Mouse (Mus musculus) ES-E14 (cell line): ENCODE measurements around the gene Endov. TPM values are rescaled to one million over a fixed set of nuclear protein-coding genes. Genes with fewer than 3 reads are reported as not detected.

Experiments
- DNase-seq: peaks from one replicate; pipeline ENCODE4 v3.0.0-alpha.2; 2013; ENCODE audit warnings: low read depth, low spot score
- H3K27ac ChIP-seq: 2 replicates; pipeline ENCODE4 v1.5.1; 2012; ENCODE audit warnings: low read depth, mild to moderate bottlenecking, low read length, moderate library complexity, mixed read lengths; ENCODE audit not compliant: poor library complexity, insufficient read depth, severe bottlenecking
- H3K36me3 ChIP-seq: 2 replicates; pipeline ENCODE4 v1.6.1; 2012; ENCODE audit warnings: mild to moderate bottlenecking, low read length, moderate library complexity, mixed read lengths; ENCODE audit not compliant: control insufficient read depth, poor library complexity, insufficient read depth, severe bottlenecking
- H3K4me1 ChIP-seq, 2 experiments: fragments of 150-350 bp in 1 of 2; sonication (generic) in 1 of 2; 2 replicates each; pipeline ENCODE4 v1.6.1; 2012; ENCODE audit warnings: low read length in 2 of 2, mild to moderate bottlenecking in 1 of 2, mixed read lengths in 1 of 2; ENCODE audit not compliant: control insufficient read depth in 2 of 2, insufficient read depth in 2 of 2, poor library complexity in 1 of 2
- H3K4me3 ChIP-seq, 2 experiments: fragments of 150-350 bp in 1 of 2; sonication (generic) in 1 of 2; 2 replicates each; pipeline ENCODE4 v1.5.1; 2012; ENCODE audit warnings: low read length in 2 of 2, low read depth in 1 of 2, mild to moderate bottlenecking in 1 of 2, mixed read lengths in 1 of 2; ENCODE audit not compliant: insufficient read depth in 1 of 2, poor library complexity in 1 of 2, severe bottlenecking in 1 of 2
- H3K9ac ChIP-seq: 2 replicates; pipeline ENCODE4 v1.6.1; 2012; ENCODE audit warnings: low read depth, mild to moderate bottlenecking, low read length, mixed read lengths; ENCODE audit not compliant: poor library complexity, insufficient read depth, severe bottlenecking
- H3K9me3 ChIP-seq: fragments of 150-350 bp; sonication (generic); 2 replicates; pipeline ENCODE4 v1.6.1; 2012; ENCODE audit warnings: low read depth, mild to moderate bottlenecking, low read length; ENCODE audit not compliant: control insufficient read depth, insufficient read depth
- CHD2 ChIP-seq: IDR thresholded peaks from 2 replicates; pipeline ENCODE4 v1.6.1; 2014; ENCODE audit warnings: mild to moderate bottlenecking, low read depth, low read length, inconsistent platforms
- HCFC1 ChIP-seq: IDR thresholded peaks from 2 replicates; pipeline ENCODE4 v1.6.1; 2012; ENCODE audit warnings: low read length, inconsistent platforms, borderline replicate concordance; ENCODE audit not compliant: insufficient read depth
- MAFK ChIP-seq: IDR thresholded peaks from 2 replicates; pipeline ENCODE4 v1.6.1; 2014; ENCODE audit warnings: mild to moderate bottlenecking, low read depth, low read length, inconsistent platforms; ENCODE audit not compliant: insufficient read depth
- ZC3H11A ChIP-seq: IDR thresholded peaks from 2 replicates; pipeline ENCODE4 v1.6.1; 2012; ENCODE audit warnings: low read depth, mild to moderate bottlenecking, inconsistent platforms, low read length, borderline replicate concordance
- ZNF384 ChIP-seq: IDR thresholded peaks from 2 replicates; pipeline ENCODE4 v1.6.1; 2012; ENCODE audit warnings: low read depth, low read length, inconsistent platforms
- in situ Hi-C, 2 experiments: fragments of 600-800 bp; cut with MboI; formaldehyde crosslinking; loops; one replicate each; pipeline ENCODE4 v1.15.1; 2025; ENCODE audit warnings: low sequenced_read_pairs in 2 of 2, inconsistent platforms in 1 of 2; ENCODE audit not compliant: unreplicated experiment in 2 of 2
- total RNA-seq: library from RNA; depleted of rRNA; stranded (reverse); fragments of 300-350 nt; gene quantifications from 2 replicates; pipeline ENCODE4 v1.2.3, GENCODE M21; 2012

Gene Endov
- total RNA-seq, 1 experiment, result 10.0 TPM

- H3K9me3 ChIP-seq, result no peaks in the 10 kb centered on the region
- no peak for DNase-seq
- no peak overlapping the region for H3K9ac ChIP-seq
- in situ Hi-C loops, result no loop called here
- H3K4me1 ChIP-seq, result peaks cover 0 to under 1% of the 10 kb centered on the region in 2 experiments; a peak in 2 of 4 replicates
- no peaks in the 10 kb centered on the region for H3K36me3 ChIP-seq
- no peak for TF ChIP-seq ZC3H11A
- no peak for TF ChIP-seq MAFK
- no peak for TF ChIP-seq HCFC1
- no peak for TF ChIP-seq CHD2
- no peak for TF ChIP-seq ZNF384
- no peak overlapping the region for H3K27ac ChIP-seq
- no peak overlapping the region for H3K4me3 ChIP-seq
These were observed 62.0 kb downstream of the Endov start for GRCm38 (mm10) chr11:119552902-119553802.

GRCm38 (mm10) chr11:119554706-119555105, 63.6 kb downstream of the Endov start:
- no peak for DNase-seq
- no peaks in the 10 kb centered on the region for H3K9me3 ChIP-seq
- no peak overlapping the region for H3K4me3 ChIP-seq
- no peak overlapping the region for H3K9ac ChIP-seq
- peaks cover 0 to 16% of the 10 kb centered on the region in 2 experiments; a peak in 3 of 4 replicates for H3K4me1 ChIP-seq
- H3K36me3 ChIP-seq, result no peaks in the 10 kb centered on the region
- no peak for TF ChIP-seq CHD2
- no peak for TF ChIP-seq MAFK
- TF ChIP-seq ZC3H11A, result no peak
- TF ChIP-seq ZNF384, result no peak
- no peak for TF ChIP-seq HCFC1
- in situ Hi-C loops, result no loop called here
- no peak overlapping the region for H3K27ac ChIP-seq

GRCm38 (mm10) chr11:119555170-119555569, 64.0 kb downstream of the Endov start:
- no peak overlapping the region for H3K4me3 ChIP-seq
- peaks cover 3 to 20% of the 10 kb centered on the region in 2 experiments; a peak in 3 of 4 replicates for H3K4me1 ChIP-seq
- H3K9me3 ChIP-seq, result no peaks in the 10 kb centered on the region
- DNase-seq, result no peak
- in situ Hi-C loops, result no loop called here
- H3K27ac ChIP-seq, result no peak overlapping the region
- H3K36me3 ChIP-seq, result no peaks in the 10 kb centered on the region
- H3K9ac ChIP-seq, result no peak overlapping the region
- no peak for TF ChIP-seq ZNF384
- no peak for TF ChIP-seq HCFC1
- no peak for TF ChIP-seq CHD2
- no peak for TF ChIP-seq ZC3H11A
- TF ChIP-seq MAFK, result no peak

GRCm38 (mm10) chr11:119557940-119558869, 67.1 kb downstream of the Endov start:
- H3K4me3 ChIP-seq, result no peak overlapping the region; a peak in 1 of 4 replicates
- TF ChIP-seq MAFK, result no peak
- no peak for TF ChIP-seq HCFC1
- TF ChIP-seq ZNF384, result no peak
- TF ChIP-seq CHD2, result no peak
- TF ChIP-seq ZC3H11A, result no peak
- peaks cover 3 to 23% of the 10 kb centered on the region in 2 experiments; a peak in 3 of 4 replicates for H3K4me1 ChIP-seq
- in situ Hi-C loops, result no loop called here
- DNase-seq, result no peak
- no peak overlapping the region; the same call in 1 of the 2 replicates for H3K27ac ChIP-seq
- H3K9me3 ChIP-seq, result no peaks in the 10 kb centered on the region
- no peak overlapping the region for H3K9ac ChIP-seq
- H3K36me3 ChIP-seq, result no peaks in the 10 kb centered on the region
